Mouse (Mus musculus): Measurements from ENCODE around the gene Tbk1.

Tbk1 gene

GRCm38 (mm10) chr10:121504973-121505911 lies 81.3 kb downstream of the Tbk1 start:
- peak; percentile 61 for DNase-seq (ENCODE audit: extremely low read depth, insufficient read length, low spot score)

GRCm38 (mm10) chr10:121501160-121501559 lies 85.4 kb downstream of the Tbk1 start:
- DNase-seq (ENCODE audit: extremely low read depth, insufficient read length, low spot score): no peak

DNA sequence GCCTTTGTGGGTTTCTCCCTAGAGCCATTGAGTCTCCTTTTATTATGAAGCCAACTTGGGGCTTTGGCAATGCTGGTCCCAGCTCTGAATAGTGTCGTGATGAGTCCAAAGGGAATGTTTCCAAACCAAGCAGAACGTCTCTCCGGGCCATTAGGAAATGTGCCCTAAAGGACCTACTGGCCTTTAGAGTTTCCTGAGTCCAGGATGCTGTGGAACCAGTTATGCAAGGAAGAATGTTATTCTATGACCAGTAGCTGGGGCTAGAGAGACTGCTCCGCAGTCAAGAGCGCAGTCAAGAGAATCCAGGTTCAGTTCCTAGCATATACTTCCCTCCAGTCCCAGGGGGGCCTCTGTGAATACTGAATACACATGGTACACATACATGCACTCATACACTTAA lies 86.6 kb downstream of the Tbk1 start:
- no peak for DNase-seq (ENCODE audit: extremely low read depth, insufficient read length, low spot score)

GRCm38 (mm10) chr10:121499063-121499462 lies 87.5 kb downstream of the Tbk1 start:
- no peak for DNase-seq (ENCODE audit: extremely low read depth, insufficient read length, low spot score)

DNA sequence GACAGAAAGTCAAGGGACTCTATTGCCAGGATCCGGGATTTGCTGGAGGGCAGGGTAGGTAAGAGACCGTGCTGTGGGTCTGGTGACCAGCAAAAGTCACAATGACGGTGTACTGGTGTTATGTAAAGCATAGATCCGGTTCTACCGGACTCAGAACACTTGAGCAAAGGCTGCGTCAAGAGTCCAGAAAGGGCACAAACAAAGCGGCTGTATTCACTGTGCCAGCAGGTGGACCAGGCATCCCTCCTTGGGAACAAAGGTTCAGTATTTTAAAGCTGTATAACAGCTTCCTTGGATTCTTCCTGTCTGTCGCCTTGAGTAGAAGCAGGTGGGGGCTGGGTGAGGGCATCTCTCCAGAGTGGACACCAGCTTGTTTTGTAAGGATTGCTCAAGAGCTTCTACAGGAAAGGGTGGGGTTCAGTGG lies 88.1 kb downstream of the Tbk1 start:
- no peak for DNase-seq (ENCODE audit: extremely low read depth, insufficient read length, low spot score)

GRCm38 (mm10) chr10:121497968-121498367 lies 88.6 kb downstream of the Tbk1 start:
- DNase-seq (ENCODE audit: extremely low read depth, insufficient read length, low spot score): no peak

DNA sequence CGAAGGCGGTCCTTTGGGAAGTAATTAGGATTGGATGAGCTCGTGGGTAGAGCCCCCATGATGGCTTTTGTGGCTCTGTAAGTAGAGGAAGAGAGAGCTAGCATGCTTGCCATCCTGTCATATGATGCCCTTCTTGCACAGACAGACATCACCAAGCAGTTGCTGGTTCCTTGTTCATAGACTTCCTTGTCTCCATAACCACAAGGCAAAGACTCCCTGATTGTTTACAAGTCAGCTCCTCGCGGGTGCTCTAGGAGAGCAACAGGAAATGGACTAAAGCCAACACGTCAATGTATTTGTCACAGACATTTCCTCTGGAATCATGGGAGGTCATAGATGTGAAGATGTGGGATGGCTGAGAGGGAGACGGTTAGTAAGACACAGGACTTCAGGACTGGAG lies 90.0 kb downstream of the Tbk1 start:
- DNase-seq (ENCODE audit: extremely low read depth, insufficient read length, low spot score): no peak

Measured in 3134 (cell line).